Mouse (Mus musculus): ENCODE results near the gene Gm5244. TPM values are rescaled to one million over a fixed set of nuclear protein-coding genes. Genes with fewer than 3 reads are reported as not detected.

Gm5244 gene
- polyA plus RNA-seq, 1 experiment from 2014 or later: not detected

DNA sequence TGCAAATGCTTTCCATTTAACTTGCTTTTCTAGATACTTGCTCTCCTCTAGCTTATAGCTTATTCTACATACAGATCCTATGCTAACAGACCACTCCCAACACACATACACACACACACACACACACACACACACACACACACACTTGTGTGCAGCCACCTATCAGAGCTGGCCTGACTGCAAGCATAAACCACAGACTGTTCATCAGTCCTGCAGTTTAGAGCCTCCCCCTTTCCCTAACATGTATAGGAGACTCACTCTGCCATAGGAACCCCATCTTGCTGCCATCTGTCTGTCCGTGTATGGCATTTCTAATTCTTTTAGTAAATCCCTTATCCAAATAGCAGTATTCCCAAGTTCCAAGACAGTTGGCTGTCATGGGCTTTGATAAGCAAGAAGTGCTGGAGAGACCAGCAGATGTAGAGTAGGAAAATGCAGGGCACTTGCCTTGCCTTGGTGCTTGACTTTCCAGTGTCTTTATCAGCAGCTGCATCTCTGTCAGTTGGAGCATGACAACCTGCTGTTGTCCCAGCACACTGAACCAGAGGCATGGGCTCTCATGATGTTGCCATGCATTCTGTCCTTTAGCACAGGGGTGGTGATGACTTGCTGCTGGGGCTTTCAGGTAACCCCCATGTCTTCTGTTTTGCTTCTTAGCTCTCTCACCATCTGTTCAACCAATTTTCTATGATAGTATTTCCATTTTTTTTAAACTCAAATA, 33.7 kb upstream of the Gm5244 start:
- H3K4me2 ChIP-seq (ENCODE audit: low read length): no peak overlapping the region
- WGBS: 56% methylated on average over 1 of the region's 1 CpGs
- no peak overlapping the region for H3K27ac ChIP-seq (ENCODE audit: low read depth, low read length)
- no peak overlapping the region for H3K4me3 ChIP-seq (ENCODE audit: low read length)
- no peaks in the 10 kb centered on the region for H3K27me3 ChIP-seq (replicated peaks; ENCODE audit: control insufficient read depth, insufficient read depth, low read length)
- H3K36me3 ChIP-seq (ENCODE audit: control insufficient read depth, insufficient read depth, low read length): no peaks in the 10 kb centered on the region
- no peaks in the 10 kb centered on the region for H3K9me3 ChIP-seq (ENCODE audit: control insufficient read depth, low read length)
- H3K9ac ChIP-seq (ENCODE audit: low read depth, low read length): no peak overlapping the region
- H3K4me1 ChIP-seq (ENCODE audit: control insufficient read depth, insufficient read depth, low read depth, low read length): no peaks in the 10 kb centered on the region
- ATAC-seq: no peak

DNA sequence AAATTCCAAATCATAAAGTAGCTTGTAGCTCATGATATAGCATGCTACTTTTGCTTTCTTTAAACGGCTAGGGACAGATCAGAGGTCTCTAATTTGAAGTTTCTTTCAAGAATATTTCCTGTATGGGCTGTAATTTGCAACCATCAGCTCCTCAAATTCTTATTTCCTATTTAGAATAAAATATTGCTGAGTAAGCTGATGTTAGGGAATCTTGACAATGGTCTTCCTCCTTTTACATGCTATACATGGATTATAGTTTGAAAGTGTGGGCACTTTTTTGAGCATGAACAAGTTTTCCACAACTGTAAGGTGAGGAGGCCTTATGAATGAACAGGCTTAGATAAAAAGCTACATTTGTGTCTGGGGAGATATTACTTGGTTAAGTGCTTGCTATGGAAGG, 32.6 kb upstream of the Gm5244 start:
- no peak for ATAC-seq
- H3K4me3 ChIP-seq (ENCODE audit: low read length): no peak overlapping the region
- H3K36me3 ChIP-seq (ENCODE audit: control insufficient read depth, insufficient read depth, low read length): no peaks in the 10 kb centered on the region
- no peak overlapping the region for H3K9ac ChIP-seq (ENCODE audit: low read depth, low read length)
- 83% methylated on average over 1 of the region's 1 CpGs for WGBS
- no peak overlapping the region for H3K4me2 ChIP-seq (ENCODE audit: low read length)
- no peaks in the 10 kb centered on the region for H3K27me3 ChIP-seq (replicated peaks; ENCODE audit: control insufficient read depth, insufficient read depth, low read length)
- H3K27ac ChIP-seq (ENCODE audit: low read depth, low read length): no peak overlapping the region
- H3K4me1 ChIP-seq (ENCODE audit: control insufficient read depth, insufficient read depth, low read depth, low read length): no peaks in the 10 kb centered on the region
- H3K9me3 ChIP-seq (ENCODE audit: control insufficient read depth, low read length): no peaks in the 10 kb centered on the region

DNA sequence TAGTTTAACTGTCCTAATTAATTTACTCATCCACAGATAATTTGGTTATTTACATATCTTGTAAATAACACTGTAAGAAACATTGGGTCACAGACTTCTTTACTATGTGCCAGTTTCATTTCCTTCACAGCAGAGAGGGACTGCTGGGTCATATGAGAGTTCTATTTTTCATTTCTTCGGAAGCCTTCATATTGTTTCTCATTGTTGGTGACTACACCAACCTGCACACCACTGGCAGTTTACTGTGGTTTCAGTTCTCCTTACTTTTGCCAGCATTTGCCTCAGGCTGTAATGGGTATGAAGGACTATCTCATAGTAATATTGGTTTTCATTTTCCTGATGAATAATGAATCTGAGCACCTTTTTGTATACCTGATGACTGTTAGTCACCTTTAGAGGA, 28.0 kb upstream of the Gm5244 start:
- no peaks in the 10 kb centered on the region for H3K27me3 ChIP-seq (replicated peaks; ENCODE audit: control insufficient read depth, insufficient read depth, low read length)
- WGBS: 84% methylated on average over 1 of the region's 1 CpGs
- H3K36me3 ChIP-seq (ENCODE audit: control insufficient read depth, insufficient read depth, low read length): no peaks in the 10 kb centered on the region

DNA sequence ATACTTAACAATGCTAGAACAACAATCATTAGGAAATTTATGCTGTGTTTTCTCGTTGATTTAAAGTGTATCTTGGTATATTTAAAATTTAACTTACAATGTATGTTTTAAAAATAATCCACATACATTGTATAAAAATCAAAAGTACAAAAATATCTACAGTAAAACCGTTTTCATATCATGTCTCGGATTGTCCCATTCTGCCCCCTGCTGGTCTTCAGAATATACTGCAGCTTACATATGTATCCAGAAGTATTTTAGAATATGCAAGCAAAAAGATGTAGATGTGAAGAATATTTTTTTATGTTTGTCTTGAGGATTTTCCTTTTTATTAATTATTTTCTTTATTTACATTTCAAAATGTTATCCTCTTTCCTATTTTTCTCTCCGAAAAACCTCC, 26.1 kb upstream of the Gm5244 start:
- H3K9me3 ChIP-seq (ENCODE audit: control insufficient read depth, low read length): no peaks in the 10 kb centered on the region
- H3K9ac ChIP-seq (ENCODE audit: low read depth, low read length): no peak overlapping the region
- H3K4me1 ChIP-seq (ENCODE audit: control insufficient read depth, insufficient read depth, low read depth, low read length): no peaks in the 10 kb centered on the region
- H3K36me3 ChIP-seq (ENCODE audit: control insufficient read depth, insufficient read depth, low read length): no peaks in the 10 kb centered on the region
- 37% methylated on average over 4 of the region's 4 CpGs for WGBS
- no peak for ATAC-seq
- H3K27me3 ChIP-seq (replicated peaks; ENCODE audit: control insufficient read depth, insufficient read depth, low read length): no peaks in the 10 kb centered on the region
- no peak overlapping the region for H3K27ac ChIP-seq (ENCODE audit: low read depth, low read length)
- no peak overlapping the region for H3K4me3 ChIP-seq (ENCODE audit: low read length)
- no peak overlapping the region for H3K4me2 ChIP-seq (ENCODE audit: low read length)

More for the DNA sequence above, 28.0 kb upstream of the Gm5244 start:
- Histone ChIP-seq H3K4me1 (ENCODE audit: control insufficient read depth, insufficient read depth, low read depth, low read length) (no peaks in the 10 kb centered on the region), H3K4me3 (ENCODE audit: low read length) (no peak overlapping the region), H3K9me3 (ENCODE audit: control insufficient read depth, low read length) (no peaks in the 10 kb centered on the region), H3K27ac (ENCODE audit: low read depth, low read length) (no peak overlapping the region), H3K9ac (ENCODE audit: low read depth, low read length) (no peak overlapping the region), H3K4me2 (ENCODE audit: low read length) (no peak overlapping the region)
- ATAC-seq: no peak

DNA sequence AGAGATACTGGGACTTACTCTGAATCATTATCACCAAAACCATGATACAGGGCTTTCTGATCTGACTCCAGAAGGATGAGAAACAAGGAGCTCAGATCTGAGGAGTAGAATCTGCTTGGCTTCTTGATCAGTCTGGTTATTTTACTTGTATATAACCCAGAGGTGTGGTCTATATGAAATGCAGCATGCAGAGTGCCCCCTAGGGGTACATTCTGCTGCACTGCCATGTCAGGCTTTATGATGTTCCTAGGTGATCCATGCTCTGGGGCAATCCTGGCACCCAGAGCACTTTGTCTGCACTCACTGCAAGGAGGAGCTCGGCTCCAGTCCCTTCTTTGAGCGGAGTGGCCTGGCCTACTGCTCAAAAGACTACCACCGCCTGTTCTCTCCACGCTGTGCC, 21.9 kb upstream of the Gm5244 start:
- Histone ChIP-seq H3K36me3 (ENCODE audit: control insufficient read depth, insufficient read depth, low read length) (no peaks in the 10 kb centered on the region), H3K9ac (ENCODE audit: low read depth, low read length) (no peak overlapping the region), H3K4me2 (ENCODE audit: low read length) (no peak overlapping the region), H3K4me3 (ENCODE audit: low read length) (no peak overlapping the region), H3K27me3 (replicated peaks; ENCODE audit: control insufficient read depth, insufficient read depth, low read length) (no peaks in the 10 kb centered on the region), H3K27ac (ENCODE audit: low read depth, low read length) (no peak overlapping the region), H3K9me3 (ENCODE audit: control insufficient read depth, low read length) (no peaks in the 10 kb centered on the region), H3K4me1 (ENCODE audit: control insufficient read depth, insufficient read depth, low read depth, low read length) (no peaks in the 10 kb centered on the region)
- ATAC-seq: no peak
- WGBS: 68% methylated on average over 4 of the region's 4 CpGs

DNA sequence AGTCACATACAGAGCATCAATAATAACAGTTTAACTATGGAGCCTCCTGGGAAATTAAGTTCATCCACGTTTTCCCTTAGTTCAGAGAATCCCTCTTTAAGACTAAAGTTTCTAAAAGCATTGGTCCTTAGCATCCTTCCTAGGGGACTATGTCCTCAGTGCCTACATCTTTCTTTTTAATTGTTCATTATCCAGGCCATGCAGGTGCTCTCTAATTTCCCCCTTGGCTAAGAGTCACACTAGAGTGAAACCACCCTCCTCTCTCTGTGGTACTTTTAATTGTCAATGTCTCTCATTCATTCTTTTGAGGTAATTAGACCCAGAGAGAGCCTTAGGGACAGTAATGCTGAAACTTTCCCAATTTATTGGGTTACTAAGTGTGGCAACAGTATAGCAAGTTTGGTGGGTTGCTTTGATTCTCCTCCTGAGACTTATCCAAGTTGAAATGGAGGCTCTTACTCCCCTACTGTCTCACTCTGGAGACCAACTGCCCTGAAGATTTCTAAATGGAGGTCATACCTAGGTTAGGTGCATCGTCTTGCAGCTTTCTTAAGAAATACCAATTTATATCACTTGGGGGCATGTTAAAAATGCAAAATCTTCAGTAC, 15.6 kb upstream of the Gm5244 start:
- WGBS: 71% methylated on average over 2 of the region's 2 CpGs
- H3K4me1 ChIP-seq (ENCODE audit: control insufficient read depth, insufficient read depth, low read depth, low read length): no peaks in the 10 kb centered on the region
- peak; percentile 67 for ATAC-seq
- no peak overlapping the region for H3K4me2 ChIP-seq (ENCODE audit: low read length)
- no peak overlapping the region for H3K27ac ChIP-seq (ENCODE audit: low read depth, low read length)
- H3K9ac ChIP-seq (ENCODE audit: low read depth, low read length): no peak overlapping the region
- no peaks in the 10 kb centered on the region for H3K36me3 ChIP-seq (ENCODE audit: control insufficient read depth, insufficient read depth, low read length)
- no peaks in the 10 kb centered on the region for H3K27me3 ChIP-seq (replicated peaks; ENCODE audit: control insufficient read depth, insufficient read depth, low read length)
- no peaks in the 10 kb centered on the region for H3K9me3 ChIP-seq (ENCODE audit: control insufficient read depth, low read length)
- H3K4me3 ChIP-seq (ENCODE audit: low read length): no peak overlapping the region

DNA sequence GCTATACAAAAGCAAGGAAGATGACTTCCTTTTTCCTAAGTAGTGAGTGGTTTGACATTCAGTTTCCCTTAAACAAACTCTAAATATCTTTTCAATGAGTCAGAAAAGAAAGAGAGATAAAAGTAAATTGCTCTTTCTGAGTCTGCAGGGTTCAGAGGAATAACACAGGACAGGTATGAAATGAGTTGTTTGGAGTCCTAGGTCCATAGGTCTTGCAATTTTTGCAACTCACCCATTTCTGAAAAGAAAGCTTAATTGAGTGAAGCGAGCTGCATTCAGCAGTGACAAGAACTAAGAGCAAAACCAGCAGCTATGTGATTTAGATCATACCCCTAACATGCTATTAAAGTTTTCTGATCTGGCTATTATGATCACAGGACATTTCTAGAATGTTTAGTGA, 14.9 kb upstream of the Gm5244 start:
- no peak for ATAC-seq
- Histone ChIP-seq H3K9me3 (ENCODE audit: control insufficient read depth, low read length) (no peaks in the 10 kb centered on the region), H3K27ac (ENCODE audit: low read depth, low read length) (no peak overlapping the region), H3K4me2 (ENCODE audit: low read length) (no peak overlapping the region), H3K36me3 (ENCODE audit: control insufficient read depth, insufficient read depth, low read length) (no peaks in the 10 kb centered on the region), H3K4me1 (ENCODE audit: control insufficient read depth, insufficient read depth, low read depth, low read length) (no peaks in the 10 kb centered on the region), H3K4me3 (ENCODE audit: low read length) (no peak overlapping the region), H3K9ac (ENCODE audit: low read depth, low read length) (no peak overlapping the region), H3K27me3 (replicated peaks; ENCODE audit: control insufficient read depth, insufficient read depth, low read length) (no peaks in the 10 kb centered on the region)
- WGBS: 83% methylated on average over 1 of the region's 1 CpGs

DNA sequence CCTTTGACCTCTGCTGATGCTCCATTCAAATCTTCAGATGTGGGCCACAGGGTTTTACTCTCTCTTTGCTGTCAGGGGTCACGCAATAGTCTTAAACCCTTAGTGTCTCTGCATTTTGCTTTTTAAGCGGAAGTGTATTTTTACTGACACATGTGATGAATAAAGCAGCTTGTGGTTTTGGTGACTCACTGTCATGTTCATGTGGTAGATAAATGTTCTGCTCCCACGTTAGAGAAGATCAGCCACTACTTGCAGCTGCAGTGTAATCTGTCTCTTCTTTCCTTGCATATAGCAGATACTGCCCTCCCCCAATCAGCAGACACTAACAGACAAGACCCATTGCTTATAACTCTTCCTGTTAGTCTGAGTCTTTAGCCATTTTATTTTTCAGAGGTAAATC, 12.9 kb upstream of the Gm5244 start:
- no peaks in the 10 kb centered on the region for H3K9me3 ChIP-seq (ENCODE audit: control insufficient read depth, low read length)
- ATAC-seq: no peak
- H3K4me1 ChIP-seq (ENCODE audit: control insufficient read depth, insufficient read depth, low read depth, low read length): no peaks in the 10 kb centered on the region
- WGBS: 86% methylated on average over 3 of the region's 3 CpGs
- H3K36me3 ChIP-seq (ENCODE audit: control insufficient read depth, insufficient read depth, low read length): no peaks in the 10 kb centered on the region
- no peak overlapping the region for H3K4me3 ChIP-seq (ENCODE audit: low read length)
- H3K9ac ChIP-seq (ENCODE audit: low read depth, low read length): no peak overlapping the region
- no peaks in the 10 kb centered on the region for H3K27me3 ChIP-seq (replicated peaks; ENCODE audit: control insufficient read depth, insufficient read depth, low read length)
- H3K4me2 ChIP-seq (ENCODE audit: low read length): no peak overlapping the region
- no peak overlapping the region for H3K27ac ChIP-seq (ENCODE audit: low read depth, low read length)

DNA sequence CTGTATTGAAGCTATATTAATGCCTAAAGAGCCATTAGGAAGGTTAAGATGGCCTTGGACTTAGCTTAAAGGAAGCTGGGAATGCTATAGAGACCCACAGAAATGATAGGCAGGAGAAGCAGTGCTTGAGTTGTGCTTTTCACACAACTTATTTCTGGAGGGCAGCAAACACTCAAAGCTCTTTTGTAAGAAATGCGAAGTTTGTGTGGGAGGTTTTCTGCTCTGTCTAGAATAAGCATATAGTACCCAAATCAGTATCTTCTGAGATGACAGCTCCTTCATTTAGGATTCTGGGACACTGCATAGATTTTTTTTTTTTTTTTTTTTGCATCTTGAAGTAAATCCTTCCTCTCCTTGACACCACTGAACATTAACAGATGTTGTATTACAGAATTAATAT, 8.0 kb upstream of the Gm5244 start:
- H3K36me3 ChIP-seq (ENCODE audit: control insufficient read depth, insufficient read depth, low read length): no peaks in the 10 kb centered on the region
- H3K9me3 ChIP-seq (ENCODE audit: control insufficient read depth, low read length): no peaks in the 10 kb centered on the region

More for the DNA sequence above, 8.0 kb upstream of the Gm5244 start:
- no peak overlapping the region for H3K9ac ChIP-seq (ENCODE audit: low read depth, low read length)
- no peaks in the 10 kb centered on the region for H3K27me3 ChIP-seq (replicated peaks; ENCODE audit: control insufficient read depth, insufficient read depth, low read length)
- H3K4me2 ChIP-seq (ENCODE audit: low read length): no peak overlapping the region
- no peak for ATAC-seq
- H3K4me1 ChIP-seq (ENCODE audit: control insufficient read depth, insufficient read depth, low read depth, low read length): no peaks in the 10 kb centered on the region
- WGBS: 81% methylated on average over 1 of the region's 1 CpGs
- H3K4me3 ChIP-seq (ENCODE audit: low read length): no peak overlapping the region
- H3K27ac ChIP-seq (ENCODE audit: low read depth, low read length): no peak overlapping the region
